Mouse (Mus musculus) kidney, adult 11 months (tissue): ENCODE data around the gene Ltb4r1.

Source experiments
- DNase-seq: peaks from one replicate; pipeline ENCODE4 v3.0.0; 2022

Ltb4r1 gene

DNA sequence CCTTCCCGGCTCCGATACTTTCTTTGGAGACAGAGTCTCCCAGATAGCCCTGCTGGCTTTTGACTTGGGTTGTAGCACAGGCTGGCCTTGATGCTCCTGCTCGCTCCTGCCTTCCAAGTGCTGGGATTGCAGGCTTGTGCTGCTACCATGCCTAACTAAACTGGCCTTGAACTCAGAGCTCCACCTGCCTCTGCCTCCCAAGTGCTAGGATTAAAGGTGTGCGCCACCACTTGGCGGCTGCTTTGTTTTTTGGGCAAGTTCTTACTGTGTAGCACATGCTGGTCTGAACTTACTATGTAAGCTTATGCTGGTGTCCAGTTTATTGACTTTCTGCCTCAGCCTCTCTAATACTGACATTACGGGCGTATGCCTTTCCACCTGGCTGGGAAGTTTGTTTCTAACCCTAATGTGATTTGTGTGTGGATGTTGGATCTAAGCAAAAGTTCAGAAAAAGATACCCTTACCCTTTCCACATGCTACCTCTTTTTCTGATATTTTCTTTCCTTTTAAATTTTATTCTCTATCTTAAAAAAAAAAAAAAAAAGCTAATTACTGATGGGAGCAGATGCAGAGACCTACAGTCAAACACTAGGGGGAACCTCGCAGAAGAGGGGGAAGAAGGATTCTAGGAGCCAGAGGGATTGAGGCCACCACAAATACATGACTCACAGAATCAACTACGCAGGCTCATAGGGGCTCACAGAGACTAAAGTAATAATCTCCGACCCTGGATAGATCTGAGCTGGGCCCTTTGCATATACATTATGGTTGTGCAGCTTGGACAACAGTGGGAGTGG, 18.5 kb upstream of the Ltb4r1 start:
- DNase-seq = no peak

DNA sequence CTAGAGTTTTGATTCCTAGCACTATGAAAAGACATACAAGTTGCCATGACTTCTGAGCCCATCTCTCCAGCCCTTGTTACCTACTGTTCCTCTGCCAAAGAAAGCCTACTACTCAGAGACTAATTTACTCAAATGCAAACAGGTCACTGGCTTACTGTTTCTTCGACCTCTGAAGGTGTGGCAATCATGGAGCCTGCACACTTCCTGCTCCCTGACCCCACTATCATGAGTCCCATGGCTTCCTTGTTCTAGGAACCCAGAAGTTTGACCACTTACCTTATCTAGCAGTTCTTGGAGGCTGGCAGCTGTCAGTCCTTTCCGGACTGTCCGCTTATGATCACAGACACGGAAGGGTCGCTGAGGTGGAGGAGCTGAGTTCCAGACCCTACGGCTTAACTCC, 8.2 kb upstream of the Ltb4r1 start:
- no peak for DNase-seq

DNA sequence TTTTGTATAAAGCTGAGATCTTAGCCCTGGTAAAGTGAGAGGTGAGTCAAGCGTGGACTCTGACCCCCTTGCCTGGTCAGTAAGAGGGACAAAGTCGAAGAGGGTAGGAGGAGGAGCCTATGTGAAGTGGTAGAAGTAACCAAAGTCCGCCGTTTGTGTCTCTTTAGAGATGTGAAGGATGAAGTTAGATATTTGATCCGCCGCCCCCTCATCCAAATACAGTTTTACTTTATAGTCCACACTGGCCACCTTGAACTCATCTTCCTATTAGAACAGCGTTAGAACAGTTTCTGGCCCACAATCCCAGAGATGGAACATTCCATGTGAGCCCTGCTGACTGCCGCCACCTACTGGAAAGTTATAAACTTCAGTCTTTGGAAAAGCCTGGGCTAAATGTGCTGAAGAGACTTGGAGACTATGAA, 7.4 kb upstream of the Ltb4r1 start, which contains the start of gene Cideb:
Gene Cideb, minus strand, starts transcription at position 96 of the 422 bp plus-strand sequence.
- DNase-seq = peak; percentile 89

DNA sequence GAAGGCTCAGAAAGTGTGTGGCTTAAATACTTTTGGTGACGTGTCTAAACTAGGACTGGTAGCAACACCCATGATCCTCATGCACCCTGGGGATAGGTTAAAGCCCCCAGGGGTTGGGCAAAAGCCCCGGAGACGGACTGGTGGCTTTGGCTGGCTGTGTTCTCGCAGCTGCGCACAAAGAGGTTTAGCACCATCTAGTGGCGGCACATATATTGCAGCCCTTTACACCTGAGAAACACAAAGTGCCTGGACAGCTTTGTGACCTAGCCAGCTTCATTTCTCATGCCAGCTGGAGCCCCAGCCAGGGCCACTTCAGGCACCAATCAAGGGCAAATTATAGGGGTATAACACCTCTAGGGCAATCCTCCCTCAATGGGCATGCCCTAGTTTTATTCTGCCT, 5.6 kb upstream of the Ltb4r1 start:
- DNase-seq = peak; percentile 89

DNA sequence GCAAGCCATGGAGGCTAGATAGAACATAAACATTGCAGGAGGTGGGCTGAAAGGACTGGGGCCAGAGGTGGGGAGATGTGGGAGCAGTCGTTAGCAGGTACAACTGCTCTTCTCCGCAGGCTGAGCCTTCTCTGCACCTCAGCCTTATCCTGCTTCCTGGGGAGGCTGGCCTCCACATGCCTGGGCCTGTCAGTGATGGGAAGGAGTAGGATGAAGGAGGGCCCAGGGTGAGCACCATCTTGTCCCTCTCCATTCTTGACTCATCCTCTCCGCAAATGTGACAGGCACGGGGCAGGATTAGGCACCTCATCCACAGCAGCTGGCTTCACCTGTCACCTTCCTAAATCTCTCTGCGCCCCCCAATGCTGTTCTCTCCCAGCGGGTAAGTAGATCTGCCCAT, 4.6 kb upstream of the Ltb4r1 start, which contains the start of gene Ltb4r2:
Gene Ltb4r2, plus strand, starts transcription at position 266 of the 400 bp plus-strand sequence.
- DNase-seq = no peak

DNA sequence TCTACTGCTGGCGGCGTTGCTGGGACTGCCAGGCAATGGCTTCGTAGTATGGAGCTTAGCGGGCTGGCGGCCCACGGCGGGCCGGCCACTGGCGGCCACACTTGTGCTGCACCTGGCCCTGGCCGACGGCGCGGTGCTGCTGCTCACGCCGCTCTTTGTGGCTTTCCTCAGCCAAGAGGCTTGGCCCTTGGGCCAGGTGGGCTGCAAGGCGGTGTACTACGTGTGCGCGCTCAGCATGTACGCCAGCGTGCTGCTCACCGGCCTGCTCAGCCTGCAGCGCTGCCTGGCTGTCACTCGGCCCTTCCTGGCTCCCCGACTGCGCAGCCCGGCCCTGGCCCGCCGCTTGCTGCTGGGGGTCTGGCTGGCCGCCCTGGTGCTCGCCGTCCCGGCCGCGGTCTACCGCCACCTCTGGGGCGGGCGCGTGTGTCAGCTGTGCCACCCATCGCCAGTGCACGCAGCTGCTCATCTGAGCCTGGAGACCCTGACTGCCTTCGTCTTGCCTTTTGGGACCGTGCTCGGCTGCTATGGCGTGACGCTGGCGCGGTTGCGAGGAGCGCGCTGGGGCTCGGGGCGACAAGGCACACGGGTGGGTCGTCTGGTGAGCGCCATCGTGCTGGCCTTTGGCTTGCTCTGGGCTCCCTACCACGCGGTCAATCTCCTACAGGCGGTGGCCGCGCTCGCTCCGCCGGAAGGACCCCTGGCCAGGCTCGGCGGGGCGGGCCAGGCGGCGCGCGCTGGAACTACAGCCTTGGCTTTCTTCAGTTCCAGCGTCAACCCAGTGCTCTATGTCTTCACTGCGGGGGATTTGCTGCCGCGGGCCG, 3.6 kb upstream of the Ltb4r1 start:
- DNase-seq = no peak

DNA sequence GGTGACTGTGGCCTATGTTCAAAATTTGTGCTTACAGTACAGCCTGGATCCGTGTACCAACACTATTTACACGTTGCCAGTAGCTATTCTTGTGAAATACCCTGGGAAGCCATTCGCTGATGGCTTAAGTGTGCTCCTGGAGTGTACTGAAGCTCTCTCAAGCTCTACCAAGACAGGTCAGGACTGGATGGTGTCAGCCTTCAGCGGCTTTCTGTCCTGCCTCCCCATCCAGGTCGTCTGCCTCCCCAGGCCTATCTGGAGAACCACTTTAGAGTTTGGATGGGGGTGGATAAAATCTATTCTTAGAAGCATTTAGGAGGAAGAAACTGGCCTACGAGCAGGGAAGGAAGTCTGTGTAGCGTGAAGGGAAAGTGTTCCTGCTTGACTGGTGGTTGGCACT, 2.6 kb upstream of the Ltb4r1 start:
- DNase-seq = no peak

DNA sequence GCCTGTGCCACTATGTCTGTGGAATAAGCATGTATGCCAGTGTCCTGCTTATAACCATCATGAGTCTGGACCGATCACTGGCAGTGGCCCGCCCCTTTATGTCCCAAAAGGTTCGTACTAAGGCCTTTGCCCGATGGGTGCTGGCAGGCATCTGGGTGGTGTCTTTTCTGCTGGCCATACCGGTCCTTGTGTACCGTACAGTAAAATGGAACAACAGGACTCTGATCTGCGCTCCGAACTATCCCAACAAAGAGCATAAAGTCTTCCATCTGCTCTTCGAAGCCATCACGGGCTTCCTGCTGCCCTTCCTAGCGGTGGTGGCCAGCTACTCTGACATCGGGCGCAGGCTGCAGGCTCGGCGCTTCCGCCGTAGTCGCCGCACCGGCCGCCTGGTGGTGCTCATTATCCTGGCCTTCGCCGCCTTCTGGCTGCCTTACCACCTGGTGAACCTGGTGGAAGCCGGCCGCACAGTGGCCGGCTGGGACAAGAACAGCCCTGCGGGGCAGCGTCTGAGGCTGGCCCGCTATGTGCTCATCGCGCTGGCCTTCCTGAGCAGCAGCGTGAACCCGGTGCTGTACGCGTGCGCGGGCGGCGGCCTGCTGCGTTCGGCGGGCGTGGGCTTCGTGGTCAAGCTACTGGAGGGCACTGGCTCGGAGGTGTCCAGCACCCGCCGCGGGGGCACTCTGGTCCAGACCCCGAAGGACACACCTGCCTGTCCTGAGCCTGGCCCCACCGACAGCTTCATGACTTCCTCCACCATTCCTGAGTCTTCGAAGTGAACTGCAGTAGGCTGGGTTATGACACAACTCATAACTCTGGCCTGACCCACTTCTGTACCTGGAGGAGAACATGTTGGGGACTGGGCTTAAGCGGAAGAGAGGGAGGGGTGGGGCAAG, 2.0 kb downstream of the Ltb4r1 start:
- peak; percentile 75 for DNase-seq

DNA sequence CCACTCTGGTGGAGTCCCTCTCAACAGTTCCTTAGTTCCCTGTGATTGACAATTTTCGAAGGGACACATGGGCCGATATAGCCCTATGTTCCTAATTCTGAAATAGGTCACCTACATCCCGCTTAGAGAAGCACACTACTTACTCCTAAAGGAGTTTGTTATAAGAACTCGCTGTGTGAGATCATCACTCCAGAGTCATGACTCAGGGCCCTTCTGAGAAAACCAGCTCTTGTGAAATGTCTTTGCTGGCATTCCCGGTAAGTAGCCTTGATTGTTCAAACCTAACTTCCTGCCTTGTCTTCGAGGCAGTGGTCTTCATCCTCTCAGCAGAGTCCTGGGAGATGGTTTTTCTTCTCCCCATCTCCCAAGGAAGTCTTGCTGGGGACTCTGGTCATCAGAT, 2.8 kb downstream of the Ltb4r1 start:
- no peak for DNase-seq

DNA sequence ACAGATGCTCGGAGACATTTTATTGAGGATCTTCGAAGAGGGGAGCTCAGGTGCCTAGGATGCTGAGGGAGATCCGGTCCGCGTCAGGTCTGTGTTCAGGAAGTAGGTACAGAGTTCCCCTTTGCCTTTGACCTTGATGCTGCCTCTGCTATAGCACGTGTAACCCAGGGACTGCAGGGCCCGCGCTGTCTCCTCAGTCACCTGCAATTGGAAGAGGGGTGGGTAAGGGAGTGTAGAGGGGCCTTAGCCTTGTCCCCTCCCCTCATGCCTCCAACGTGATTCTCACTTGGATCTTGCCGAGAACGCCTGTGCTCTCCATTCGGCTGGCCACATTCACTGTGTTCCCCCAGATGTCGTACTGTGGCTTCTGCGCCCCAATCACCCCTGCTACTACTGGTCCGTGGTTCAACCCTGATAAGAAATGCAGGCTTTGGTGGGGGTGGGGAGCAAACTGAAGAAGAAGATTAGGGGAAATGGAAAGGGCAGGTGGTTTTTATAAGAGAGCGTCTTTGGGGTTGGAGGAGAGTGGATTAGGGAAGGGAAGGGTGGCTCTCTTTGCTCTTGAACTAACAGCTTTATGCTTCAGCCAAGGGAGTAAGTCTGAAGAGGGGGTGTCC, 3.4 kb downstream of the Ltb4r1 start:
- DNase-seq = no peak

DNA sequence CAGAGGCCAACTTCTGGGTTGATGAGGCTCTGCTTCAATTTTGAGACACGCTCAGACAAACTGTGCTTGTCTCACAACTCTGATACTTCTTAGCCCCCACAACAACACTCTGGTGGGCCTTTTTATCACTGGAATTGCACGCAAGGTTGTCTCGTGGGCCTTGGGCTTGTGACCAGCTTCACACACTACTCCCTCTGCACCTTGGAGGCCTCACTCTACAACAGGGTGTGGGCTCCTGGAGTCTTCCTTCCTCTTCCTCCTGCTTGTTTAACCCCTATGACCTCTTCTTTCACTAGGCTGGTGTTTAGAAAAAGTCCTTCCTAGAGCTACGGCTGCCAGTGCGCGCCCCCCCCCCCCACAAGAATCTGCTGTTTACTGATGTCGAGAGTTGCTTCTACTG, 10.9 kb downstream of the Ltb4r1 start:
- no peak for DNase-seq

DNA sequence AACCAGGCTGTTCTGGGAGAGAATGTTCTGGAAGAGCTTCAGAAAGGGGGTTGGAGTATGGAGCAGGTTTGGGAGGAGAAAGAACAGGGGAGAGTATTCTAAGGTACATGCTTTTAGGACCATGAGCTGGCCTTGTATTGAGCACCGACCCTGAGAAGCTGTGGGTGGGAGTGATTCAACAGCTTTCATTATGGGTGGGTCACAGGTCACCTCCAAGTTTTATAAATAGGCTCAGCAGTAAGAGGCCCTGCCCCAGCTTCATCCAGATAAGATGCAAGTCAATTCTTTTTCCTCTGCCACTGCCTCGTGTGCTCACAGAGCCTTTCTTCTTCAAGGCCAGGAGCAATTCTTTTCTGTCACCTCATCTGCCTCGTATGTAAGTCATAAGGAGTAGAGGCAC, 11.4 kb downstream of the Ltb4r1 start:
- DNase-seq = no peak

DNA sequence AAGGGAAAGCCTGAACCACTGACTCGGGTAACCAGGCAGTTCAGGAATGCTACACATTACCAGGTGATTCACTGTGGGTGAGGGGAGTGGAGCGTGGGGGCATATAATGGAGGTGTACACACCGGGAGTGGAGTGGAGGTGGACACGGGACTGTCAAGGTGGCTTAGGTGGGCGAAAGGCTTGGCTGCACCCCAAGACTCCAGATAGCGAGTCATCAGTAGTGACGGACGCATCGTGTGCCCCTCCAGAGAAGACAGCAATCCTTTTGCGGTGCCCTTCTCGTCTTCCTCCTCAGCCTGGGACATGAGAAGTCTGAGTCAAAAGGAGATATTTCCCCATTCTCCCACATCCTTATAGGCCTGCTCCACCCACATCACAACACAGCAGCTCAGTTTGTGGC, 12.0 kb downstream of the Ltb4r1 start:
- DNase-seq = no peak

DNA sequence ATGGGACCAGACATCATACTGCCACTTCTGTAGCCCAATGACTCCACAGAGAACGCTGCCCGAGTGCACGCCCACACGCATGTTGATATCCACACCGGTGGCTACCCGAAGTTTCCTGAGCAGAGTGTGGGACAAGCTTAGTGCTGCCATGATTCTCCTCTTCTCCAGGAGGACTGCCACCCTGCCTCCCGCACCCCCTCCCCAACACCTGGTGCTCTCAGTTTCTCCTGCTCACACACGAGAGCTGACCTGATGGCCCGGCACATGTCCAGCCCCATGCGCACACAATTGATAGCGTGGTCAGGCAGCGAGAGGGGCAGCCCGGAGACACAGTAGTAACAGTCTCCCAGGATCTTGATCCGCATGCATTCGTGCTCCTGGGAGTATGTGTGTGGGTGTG, 12.9 kb downstream of the Ltb4r1 start:
- no peak for DNase-seq

DNA sequence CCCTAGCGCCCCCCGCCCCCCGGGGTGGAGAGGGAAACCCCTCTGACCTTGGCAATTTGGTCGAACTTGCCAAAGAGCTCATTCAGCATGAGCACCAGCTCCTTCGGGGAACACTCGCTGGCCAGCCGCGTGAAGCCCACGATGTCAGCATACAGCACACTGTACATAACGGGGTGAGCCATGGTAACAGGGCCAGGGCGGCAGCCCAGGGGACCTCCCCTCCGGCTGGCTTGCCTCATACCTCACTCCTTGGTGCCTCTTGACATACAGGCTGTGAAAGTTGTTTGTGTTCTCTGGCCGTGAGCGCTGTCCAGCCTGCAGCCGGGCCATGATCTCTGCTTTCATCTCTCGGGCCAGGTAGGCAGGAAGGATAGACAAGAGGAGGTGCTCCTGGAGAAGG, 13.9 kb downstream of the Ltb4r1 start:
- no peak for DNase-seq

DNA sequence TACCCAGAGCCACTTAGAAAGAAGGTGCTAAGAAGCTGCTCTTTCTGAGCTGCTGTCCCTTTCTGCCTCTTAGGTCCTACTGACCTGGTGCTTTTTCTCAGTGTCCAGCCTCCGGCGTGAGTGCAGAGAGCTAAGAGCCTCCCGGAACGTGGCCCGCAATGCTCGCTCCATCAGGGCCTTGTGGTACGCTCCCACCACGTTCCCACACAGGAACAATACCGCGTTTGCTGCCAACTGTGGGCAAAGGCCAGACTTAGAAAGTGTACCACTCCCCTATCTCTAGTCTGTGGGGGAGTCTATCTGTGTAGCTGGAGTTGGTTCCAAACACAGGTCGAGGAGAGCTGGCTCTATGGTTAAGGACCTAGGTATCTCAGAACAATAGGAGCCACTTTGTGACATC, 15.0 kb downstream of the Ltb4r1 start:
- DNase-seq = no peak

DNA sequence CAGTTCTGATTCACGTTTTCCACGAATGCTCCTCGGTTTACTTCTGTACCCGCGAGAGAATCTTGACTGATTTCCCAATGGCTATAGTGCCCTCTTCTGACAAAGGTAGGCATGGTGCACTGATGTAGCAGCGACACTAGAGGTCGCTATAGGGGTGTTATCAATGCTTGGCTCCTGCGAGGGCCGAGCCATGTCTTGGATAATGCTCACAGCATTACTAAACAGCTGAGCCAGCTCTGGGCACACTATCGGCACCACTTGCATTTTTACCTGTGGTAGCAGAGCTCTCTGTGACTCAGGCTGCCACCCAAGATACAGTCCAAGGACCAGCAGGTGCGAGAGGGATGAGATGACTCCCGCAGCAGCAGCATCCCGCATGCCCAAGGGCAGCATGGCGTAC, 15.5 kb downstream of the Ltb4r1 start:
- DNase-seq = peak; percentile 63

DNA sequence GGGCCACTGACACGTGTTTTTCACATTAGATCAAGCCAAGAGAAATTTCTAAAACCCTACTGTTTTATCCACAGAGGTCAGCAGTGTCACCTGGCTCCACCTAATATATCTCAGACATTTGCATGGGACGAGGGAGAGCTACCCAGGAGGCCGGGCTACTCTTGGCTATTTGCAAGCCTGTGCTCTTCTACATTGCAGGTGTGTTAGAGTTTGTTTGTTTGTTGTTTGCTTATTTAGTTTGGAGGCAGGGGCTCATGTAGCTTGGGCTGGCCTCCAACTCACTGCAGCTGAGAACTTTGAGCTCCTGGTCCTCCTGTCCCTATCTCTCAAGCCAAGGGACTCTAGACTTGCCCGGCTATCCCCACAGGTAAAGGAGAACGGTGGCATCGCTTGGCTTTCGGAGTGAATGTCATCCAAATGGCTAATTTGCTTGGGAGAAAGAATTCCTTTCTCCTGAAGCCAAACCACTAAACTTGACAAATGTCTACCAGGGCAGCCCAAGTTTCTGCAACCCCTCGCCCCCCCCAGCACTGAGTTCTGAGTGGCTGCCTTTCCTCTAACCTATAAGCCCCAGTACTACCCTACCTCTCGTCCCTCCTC, 16.7 kb downstream of the Ltb4r1 start:
- DNase-seq = no peak

DNA sequence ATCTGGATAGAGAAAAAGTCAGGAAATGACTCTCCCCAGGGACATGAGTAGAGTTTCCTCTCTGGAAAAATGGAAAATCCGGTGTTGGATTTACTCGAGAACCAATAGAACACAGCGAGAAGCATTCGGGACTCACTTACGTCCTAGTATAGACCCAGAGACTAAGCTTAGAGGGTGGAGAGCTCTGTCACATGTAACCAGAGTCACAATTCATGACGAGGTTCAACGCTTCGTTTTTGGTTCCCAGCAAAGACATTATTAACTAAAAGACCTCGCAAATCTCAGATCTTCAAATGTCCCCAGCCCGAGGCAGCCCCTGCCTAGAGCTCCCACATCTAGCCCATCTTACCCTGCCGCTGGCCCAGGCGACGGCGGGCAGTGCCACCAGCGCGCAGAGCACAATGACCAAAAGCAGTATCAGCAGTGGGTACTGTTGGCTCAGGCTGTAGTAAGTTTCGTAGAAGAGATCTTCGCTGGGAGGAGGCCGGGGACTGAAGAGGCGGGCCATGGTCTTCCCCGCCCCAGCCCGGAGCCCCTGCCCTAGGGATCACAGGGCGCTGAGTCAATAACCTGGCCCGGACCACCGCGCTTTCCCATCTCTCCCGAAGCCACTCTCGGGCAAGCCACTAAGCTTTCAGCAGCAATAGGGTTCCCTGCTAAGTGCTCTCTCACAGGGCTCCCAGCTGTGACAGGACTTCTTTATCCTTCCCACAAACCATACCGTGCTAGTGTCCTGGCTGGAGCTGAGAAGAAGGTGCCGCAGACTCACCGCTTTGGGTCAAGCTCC, 17.6 kb downstream of the Ltb4r1 start:
- DNase-seq = no peak

DNA sequence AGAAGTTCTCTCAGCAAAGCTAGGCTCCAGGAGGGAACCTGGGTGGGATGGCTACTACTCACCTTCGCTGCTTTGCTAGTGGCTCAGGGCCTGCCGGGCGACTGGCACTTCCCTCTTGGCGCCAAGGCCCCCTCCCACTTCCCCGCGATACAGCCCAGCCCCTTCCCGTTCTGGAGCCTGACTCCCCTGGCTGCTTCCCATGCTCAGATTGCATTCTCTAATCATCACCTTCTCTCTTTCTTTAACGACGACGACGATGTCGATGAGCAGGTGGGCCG, 18.1 kb downstream of the Ltb4r1 start, which contains the start of gene Adcy4:
Gene Adcy4, minus strand, starts transcription at position 138 of the 278 bp plus-strand sequence.
- no peak for DNase-seq

DNA sequence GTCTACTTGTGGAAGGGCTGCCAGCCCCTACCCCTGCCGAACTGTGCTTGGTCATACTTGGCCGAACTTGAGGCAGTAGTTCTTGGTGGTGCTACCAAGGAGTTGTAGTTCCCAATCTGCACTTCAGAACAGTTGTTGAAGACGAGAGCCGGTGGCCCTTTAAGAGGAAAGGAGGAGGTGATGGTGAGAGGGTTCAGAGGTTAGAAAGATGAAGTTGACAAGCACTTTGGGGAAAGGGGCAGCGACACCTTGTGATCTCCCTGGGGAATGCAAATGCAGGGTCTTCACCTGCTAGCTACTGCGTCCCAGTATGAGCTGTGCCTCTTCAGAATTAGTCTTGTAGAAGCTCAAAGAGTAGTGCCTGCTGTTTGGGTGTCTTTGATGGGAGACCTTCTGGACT, 19.4 kb downstream of the Ltb4r1 start:
- DNase-seq = no peak

DNA sequence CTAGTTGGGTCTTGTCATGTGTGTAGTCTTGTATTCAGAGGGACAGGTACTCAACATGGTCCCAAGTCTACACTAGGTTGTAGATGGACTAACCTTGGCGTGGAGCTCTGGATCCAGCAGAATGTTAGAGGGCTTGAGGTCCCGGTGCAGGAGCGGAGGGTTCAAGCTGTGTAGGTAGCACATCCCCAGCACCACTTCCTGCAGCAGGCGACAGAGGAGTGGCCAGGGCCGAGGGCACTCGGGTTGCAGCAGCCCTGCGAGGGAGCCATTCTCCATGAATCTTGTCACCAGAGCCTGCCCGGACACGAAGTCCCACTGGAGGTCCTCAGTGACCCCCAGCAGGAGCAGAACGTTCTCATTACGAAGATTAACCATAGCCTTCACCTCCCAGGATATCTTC, 22.0 kb downstream of the Ltb4r1 start:
- DNase-seq = no peak
